19 mouse cellular contexts compared by ENCODE assay signal in genomic region chr1:42983082-42983771, GRCm38 (mm10).
"Had no signal": no experiment of that assay in that cellular context is flagged by ENCODE, and none has a peak within 500 bp of the region (broad histone marks: within the 10 kb centered on the region; RNA-seq: fewer than 3 reads in every experiment).

No protein-coding gene starts in this region.

- H3K4me3 ChIP-seq: limb, embryonic 10.5 days; limb, embryonic 13.5 days; liver, embryonic 12.5 days; liver, embryonic 15.5 days; lung, embryonic 15.5 days; megakaryocyte, embryonic 14.5 days had no signal

- H3K36me3 ChIP-seq: limb, embryonic 10.5 days; limb, embryonic 13.5 days; liver, embryonic 12.5 days; liver, embryonic 15.5 days; lung, embryonic 15.5 days had no signal

- H3K9ac ChIP-seq: limb, embryonic 13.5 days; liver, embryonic 12.5 days; liver, embryonic 15.5 days; lung, embryonic 15.5 days had no signal

- H3K27ac ChIP-seq: limb, embryonic 10.5 days; limb, embryonic 13.5 days; liver, embryonic 12.5 days; liver, embryonic 15.5 days; lung, embryonic 15.5 days; stomach, postnatal 0 days had no signal

- H3K27me3 ChIP-seq: limb, embryonic 13.5 days; liver, embryonic 12.5 days; liver, embryonic 15.5 days; lung, embryonic 15.5 days; megakaryocyte, embryonic 14.5 days had no signal

- H3K4me2 ChIP-seq: limb, embryonic 13.5 days; liver, embryonic 12.5 days; liver, embryonic 15.5 days; lung, embryonic 15.5 days; midbrain, embryonic 11.5 days had no signal

- DNase-seq: kidney, adult 8-10 months; kidney, postnatal 36 days; liver; lung, adult 18-20 months; lung, postnatal 10 days; lung, postnatal 36 days; midbrain, embryonic 14.5 days; thymus, adult 2 months; thymus, postnatal 14 days; thymus, postnatal 4 days had no signal

- H3K4me1 ChIP-seq: limb, embryonic 13.5 days; liver, embryonic 12.5 days; liver, embryonic 15.5 days; lung, embryonic 15.5 days had no signal

- H3K9me3 ChIP-seq: limb, embryonic 10.5 days; limb, embryonic 13.5 days; liver, embryonic 12.5 days; liver, embryonic 15.5 days; lung, embryonic 15.5 days had no signal

- ATAC-seq: intestine, postnatal 0 days; liver, embryonic 12.5 days had no signal
